Mouse (Mus musculus) small intestine, adult 2 months (tissue): Measurements from ENCODE around the gene Alpl. TPM values are rescaled to one million over a fixed set of nuclear protein-coding genes. Genes with fewer than 3 reads are reported as not detected.

Experiments used
- H3K27ac ChIP-seq: fragments of 200-500 bp; 2 replicates; pipeline ENCODE4 v1.5.1; 2012; ENCODE audit warnings: low read depth, low read length, control low read depth, inconsistent platforms; ENCODE audit not compliant: insufficient read depth
- H3K27me3 ChIP-seq: fragments of 200-500 bp; 2 replicates; pipeline ENCODE4 v1.6.1; 2012; ENCODE audit warnings: mild to moderate bottlenecking, moderate library complexity, low read length, inconsistent platforms; ENCODE audit not compliant: control insufficient read depth, insufficient read depth
- H3K36me3 ChIP-seq: fragments of 200-500 bp; 2 replicates; pipeline ENCODE4 v1.6.1; 2012; ENCODE audit warnings: mild to moderate bottlenecking, low read length, control low read depth, inconsistent platforms; ENCODE audit not compliant: control insufficient read depth, insufficient read depth
- H3K4me1 ChIP-seq: fragments of 200-500 bp; 2 replicates; pipeline ENCODE4 v1.6.1; 2012; ENCODE audit warnings: low read length, inconsistent platforms, mixed read lengths; ENCODE audit not compliant: control insufficient read depth, insufficient read depth, insufficient read length
- H3K4me3 ChIP-seq: fragments of 200-500 bp; 2 replicates; pipeline ENCODE4 v1.5.1; 2012; ENCODE audit warnings: low read depth, mild to moderate bottlenecking, control low read depth, inconsistent platforms, low read length, moderate library complexity
- CTCF ChIP-seq: fragments of 200-500 bp; IDR thresholded peaks from 2 replicates; pipeline ENCODE4 v1.5.1; 2012; ENCODE audit warnings: low read depth, mild to moderate bottlenecking, control low read depth, inconsistent platforms, low read length, moderate library complexity, mixed read lengths; ENCODE audit not compliant: insufficient replicate concordance, insufficient read length; ENCODE audit errors: extremely low read depth
- POLR2A ChIP-seq: fragments of 200-500 bp; IDR thresholded peaks from 2 replicates; pipeline ENCODE4 v1.6.1; 2012; ENCODE audit warnings: low read depth, mild to moderate bottlenecking, control low read depth, inconsistent platforms, low read length, moderate library complexity
- WGBS: fragments of 180-500 bp; shearing (Covaris S2); methylation state at CpG from one replicate; pipeline ENCODE4 v1.1.7; 2018; 5-methylcytosine and 5-hydroxymethylcytosine counted together
- polyA plus RNA-seq: library from polyadenylated mRNA; depleted of rRNA; stranded (reverse); fragments of >200 nt; gene quantifications from 2 replicates; pipeline ENCODE4 v1.2.3, GENCODE M21; 2012

The Alpl gene
- polyA plus RNA-seq, 1 experiment: 2.8 TPM

GRCm38 (mm10) chr4:137797038-137797437 is 854 bp upstream of the Alpl start:
- WGBS: 74% methylated on average over 4 of the region's 4 CpGs
- H3K4me1 ChIP-seq: peaks cover 5% of the 10 kb centered on the region; the same call in 1 of the 2 replicates
- no peak overlapping the region for H3K4me3 ChIP-seq
- TF ChIP-seq POLR2A (no peak), CTCF (no peak)
- no peak overlapping the region for H3K27ac ChIP-seq
- no peaks in the 10 kb centered on the region for H3K36me3 ChIP-seq
- H3K27me3 ChIP-seq: peaks cover 17% of the 10 kb centered on the region

- TF ChIP-seq CTCF (no peak), POLR2A (no peak)
- Histone ChIP-seq H3K36me3 (no peaks in the 10 kb centered on the region), H3K27ac (no peak overlapping the region), H3K4me1 (peaks cover 5% of the 10 kb centered on the region; the same call in 1 of the 2 replicates), H3K4me3 (no peak overlapping the region), H3K27me3 (peaks cover 17% of the 10 kb centered on the region)
- 82% methylated on average over 13 of the region's 13 CpGs for WGBS
These were observed 1.8 kb downstream of the Alpl start for GRCm38 (mm10) chr4:137794178-137794900.

DNA sequence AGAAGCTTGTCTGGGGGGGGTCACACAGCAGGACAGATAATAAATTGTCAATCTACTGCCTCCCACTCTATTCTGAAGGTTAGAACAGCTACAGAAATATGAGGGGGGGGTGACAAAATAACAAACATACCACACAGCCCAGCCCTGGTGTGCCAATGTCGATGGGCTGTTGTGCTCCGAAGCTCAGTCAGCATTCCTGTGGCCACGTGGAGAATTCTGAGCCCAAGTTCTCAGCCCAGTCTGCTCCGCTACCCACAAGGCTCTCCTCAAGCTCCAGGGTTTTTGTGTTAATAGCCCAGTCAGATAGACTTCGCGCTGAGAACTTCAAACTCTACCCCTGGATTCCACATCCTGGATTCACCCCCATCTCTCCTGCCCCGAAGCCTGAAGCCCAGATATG is 2.6 kb downstream of the Alpl start:
- Histone ChIP-seq H3K4me3 (no peak overlapping the region), H3K27ac (no peak overlapping the region), H3K4me1 (peaks cover 5% of the 10 kb centered on the region; the same call in 1 of the 2 replicates), H3K36me3 (no peaks in the 10 kb centered on the region), H3K27me3 (peaks cover 17% of the 10 kb centered on the region)
- no peak for TF ChIP-seq POLR2A
- no peak for TF ChIP-seq CTCF
- 72% methylated on average over 7 of the region's 7 CpGs for WGBS

DNA sequence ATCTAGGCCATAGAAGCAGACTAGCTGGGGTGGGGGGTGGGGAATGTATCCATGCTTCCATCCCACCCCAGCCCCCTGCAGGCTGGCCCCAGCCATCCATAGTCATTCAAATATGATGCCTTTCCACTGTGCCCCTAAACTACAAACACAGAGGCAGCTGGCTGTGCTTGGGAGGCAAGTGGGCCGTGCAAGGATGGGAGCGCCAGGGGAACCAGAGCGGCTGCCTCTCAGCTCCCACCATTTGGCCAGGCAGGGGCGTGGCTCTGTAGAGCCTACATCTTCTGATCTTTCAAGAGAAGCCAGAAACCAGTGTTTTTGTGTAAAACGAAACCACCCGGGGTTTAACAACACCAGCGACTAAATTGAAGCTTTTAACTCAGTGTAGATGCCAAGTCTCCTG is 4.7 kb downstream of the Alpl start:
- H3K27me3 ChIP-seq: peaks cover 12% of the 10 kb centered on the region
- H3K4me3 ChIP-seq: no peak overlapping the region
- no peaks in the 10 kb centered on the region for H3K36me3 ChIP-seq
- no peak for TF ChIP-seq POLR2A
- 49% methylated on average over 7 of the region's 7 CpGs for WGBS
- H3K27ac ChIP-seq: no peak overlapping the region
- H3K4me1 ChIP-seq: peaks cover 7% of the 10 kb centered on the region

DNA sequence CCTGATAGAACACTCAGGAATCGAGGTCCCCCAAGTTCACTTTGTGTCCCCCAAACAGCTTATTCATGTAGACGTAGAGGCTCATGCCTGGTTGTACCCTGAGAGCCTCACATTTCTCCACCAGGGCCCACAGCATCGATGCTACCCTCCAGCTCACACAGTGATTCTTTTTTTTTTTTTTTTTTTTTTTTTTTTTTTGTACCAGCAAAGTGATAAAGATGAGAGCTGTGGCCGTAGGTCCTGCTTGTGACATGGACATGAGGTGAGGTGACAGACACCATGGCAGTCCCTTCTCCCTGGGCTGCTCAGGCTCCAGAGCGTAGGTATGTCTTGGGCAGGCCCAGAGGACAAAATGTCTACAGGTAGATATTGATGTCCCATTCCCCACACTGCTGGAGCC is 5.2 kb downstream of the Alpl start:
- Histone ChIP-seq H3K4me1 (peaks cover 7% of the 10 kb centered on the region), H3K27me3 (peaks cover 7% of the 10 kb centered on the region), H3K4me3 (no peak overlapping the region), H3K36me3 (no peaks in the 10 kb centered on the region), H3K27ac (no peak overlapping the region)
- no peak for TF ChIP-seq POLR2A
- TF ChIP-seq CTCF: no peak
- 83% methylated on average over 5 of the region's 5 CpGs for WGBS

DNA sequence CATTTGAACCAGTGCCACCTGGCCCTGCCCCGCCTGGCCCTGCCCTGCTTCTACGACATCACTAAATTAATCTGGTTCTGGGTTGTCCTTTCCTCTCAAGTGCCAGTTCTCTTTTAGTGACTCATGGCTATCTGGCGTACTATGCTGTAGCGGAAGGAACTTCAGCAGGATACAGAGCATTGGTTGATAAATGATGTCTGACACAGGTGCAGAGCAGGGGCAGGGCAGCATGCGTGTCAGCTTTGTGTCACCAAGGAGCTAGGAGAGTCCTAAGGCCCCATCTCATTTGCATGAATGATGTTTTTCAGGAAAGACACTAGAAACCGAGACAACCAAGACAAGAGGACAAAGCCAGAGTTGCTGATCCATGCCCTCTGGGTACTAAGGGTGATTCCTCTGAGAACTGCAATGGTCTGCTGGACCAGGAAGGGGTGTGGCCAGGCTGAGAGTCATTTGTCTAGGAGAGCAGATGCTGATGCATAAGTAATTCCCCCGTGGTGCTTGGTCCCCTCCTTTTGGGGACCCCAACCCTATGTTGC is 7.6 kb downstream of the Alpl start:
- Histone ChIP-seq H3K36me3 (no peaks in the 10 kb centered on the region), H3K4me3 (no peak overlapping the region), H3K27me3 (no peaks in the 10 kb centered on the region), H3K4me1 (peaks cover 2% of the 10 kb centered on the region; the same call in 1 of the 2 replicates), H3K27ac (no peak overlapping the region)
- TF ChIP-seq CTCF (no peak), POLR2A (no peak)
- WGBS: 30% methylated on average over 7 of the region's 7 CpGs

- H3K36me3 ChIP-seq: no peaks in the 10 kb centered on the region
- no peak overlapping the region for H3K4me3 ChIP-seq
- TF ChIP-seq CTCF: no peak
- TF ChIP-seq POLR2A: no peak
- H3K27ac ChIP-seq: no peak overlapping the region
- H3K4me1 ChIP-seq: peaks cover 2% of the 10 kb centered on the region; the same call in 1 of the 2 replicates
- 78% methylated on average over 7 of the region's 7 CpGs for WGBS
- no peaks in the 10 kb centered on the region for H3K27me3 ChIP-seq
These were observed 8.4 kb downstream of the Alpl start for GRCm38 (mm10) chr4:137787589-137788289.
